Mouse (Mus musculus) intestine, embryonic 14.5 days (tissue): ENCODE data around the gene Nlrc5. TPM values are rescaled to one million over a fixed set of nuclear protein-coding genes. Genes with fewer than 3 reads are reported as not detected.

ENCODE experiments used
- ATAC-seq: fragments of 200-750 bp; cut with Nextera tagmentation; replicated peaks from 2 replicates; pipeline ENCODE4 v1.8.0; 2017; ENCODE audit warnings: low read depth, moderate number of reproducible peaks, moderate TSS enrichment, moderate library complexity; ENCODE audit not compliant: low FRiP score, low TSS enrichment
- DNase-seq: peaks from one replicate; pipeline ENCODE4 v3.0.0-alpha.2; 2018; ENCODE audit warnings: low spot score
- H3K27ac ChIP-seq: fragments of 300-500 bp; sonication (generic); 2 replicates; pipeline ENCODE4 v1.5.1; 2014; ENCODE audit warnings: low read depth, mild to moderate bottlenecking, control low read depth
- H3K27me3 ChIP-seq: fragments of 300-500 bp; sonication (generic); replicated peaks from 2 replicates; pipeline ENCODE4 v1.6.1; 2014; ENCODE audit warnings: low read length, control low read depth; ENCODE audit not compliant: control insufficient read depth, insufficient read depth
- H3K36me3 ChIP-seq: fragments of 300-500 bp; sonication (generic); 2 replicates; pipeline ENCODE4 v1.6.1; 2014; ENCODE audit warnings: low read length, control low read depth; ENCODE audit not compliant: control insufficient read depth, insufficient read depth
- H3K4me1 ChIP-seq: fragments of 300-500 bp; sonication (generic); replicated peaks from 2 replicates; pipeline ENCODE4 v1.6.1; 2014; ENCODE audit warnings: low read length, control low read depth, mixed read lengths; ENCODE audit not compliant: control insufficient read depth, insufficient read depth
- H3K4me2 ChIP-seq: fragments of 300-500 bp; sonication (generic); 2 replicates; pipeline ENCODE4 v1.6.1; 2014; ENCODE audit warnings: low read length
- H3K4me3 ChIP-seq: fragments of 300-500 bp; sonication (generic); 2 replicates; pipeline ENCODE4 v1.5.1; 2014; ENCODE audit warnings: low read depth, low read length, control low read depth, mixed read lengths
- H3K9ac ChIP-seq: fragments of 300-500 bp; sonication (generic); 2 replicates; pipeline ENCODE4 v1.6.1; 2014; ENCODE audit warnings: mild to moderate bottlenecking, low read length
- H3K9me3 ChIP-seq: fragments of 300-500 bp; sonication (generic); 2 replicates; pipeline ENCODE4 v1.6.1; 2016; ENCODE audit warnings: low read length, control low read depth; ENCODE audit not compliant: control insufficient read depth
- WGBS: fragments of 180-500 bp; shearing (Covaris S2); extraction: QIAGEN DNeasy Blood & Tissue Kit; methylation state at CpG from one replicate; pipeline ENCODE4 v1.1.7; 2014; 5-methylcytosine and 5-hydroxymethylcytosine counted together
- polyA plus RNA-seq: library from polyadenylated mRNA; unstranded; fragments of >200 nt; fragmentation: Nextera tagmentation; extraction: Ambion mirVana; gene quantifications from 2 replicates; pipeline ENCODE4 v1.2.1, GENCODE M21; 2014

Nlrc5 gene
- polyA plus RNA-seq, 1 experiment from 2014 or later = 0.69 TPM

DNA sequence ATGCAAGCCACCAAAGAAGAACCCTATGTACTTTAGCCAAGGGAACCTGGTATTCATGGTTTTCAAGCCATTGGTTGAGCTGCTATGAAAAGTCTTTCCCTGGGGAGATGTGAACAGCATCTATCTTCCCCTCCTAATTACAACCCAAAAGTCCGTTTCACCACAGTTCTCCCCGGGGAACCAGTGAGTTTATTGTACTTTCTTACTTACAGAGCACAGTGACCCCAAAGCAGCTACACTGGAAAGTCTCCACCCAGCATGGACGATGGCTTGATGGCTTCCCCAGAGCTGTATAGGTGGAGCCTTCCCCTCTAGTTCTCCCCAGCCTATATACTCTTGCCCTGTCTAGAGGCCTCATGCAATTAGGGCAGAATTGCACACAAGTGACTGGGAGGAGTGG is 1.9 kb upstream of the Nlrc5 start:
- ATAC-seq = no peak
- Histone ChIP-seq H3K4me3 (no peak overlapping the region), H3K27me3 (peaks cover 22% of the 10 kb centered on the region), H3K36me3 (no peaks in the 10 kb centered on the region), H3K4me1 (no peaks in the 10 kb centered on the region), H3K9ac (no peak overlapping the region), H3K9me3 (no peaks in the 10 kb centered on the region), H3K27ac (no peak overlapping the region), H3K4me2 (no peak overlapping the region)
- no peak for DNase-seq
- 74% methylated on average over 3 of the region's 3 CpGs for WGBS

DNA sequence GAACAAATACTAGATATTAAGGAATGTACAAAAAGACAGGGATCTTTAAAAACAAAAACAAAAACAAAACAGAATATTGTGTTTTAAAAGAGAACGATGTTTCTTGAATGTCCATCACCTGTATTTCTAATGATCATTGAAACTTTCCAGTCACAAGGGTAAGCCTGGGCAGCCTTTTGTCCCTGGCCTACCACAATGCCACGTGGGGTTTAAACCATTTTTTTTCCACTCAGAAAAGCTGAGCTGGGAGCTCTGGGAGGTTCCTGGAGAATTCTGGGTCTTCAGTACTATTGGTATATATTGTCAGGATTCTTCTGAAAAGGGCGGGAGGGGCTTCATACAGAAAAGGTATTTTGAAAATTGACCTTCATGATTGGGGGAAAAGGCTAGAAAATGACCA is 802 bp downstream of the Nlrc5 start:
- no peaks in the 10 kb centered on the region for H3K4me1 ChIP-seq
- no peak overlapping the region for H3K27ac ChIP-seq
- peaks cover 22% of the 10 kb centered on the region for H3K27me3 ChIP-seq
- DNase-seq (no peak), ATAC-seq (no peak)
- no peaks in the 10 kb centered on the region for H3K36me3 ChIP-seq
- no peak overlapping the region for H3K9ac ChIP-seq
- no peak overlapping the region for H3K4me3 ChIP-seq
- WGBS = 77% methylated on average over 3 of the region's 3 CpGs
- H3K4me2 ChIP-seq = no peak overlapping the region
- H3K9me3 ChIP-seq = no peaks in the 10 kb centered on the region

DNA sequence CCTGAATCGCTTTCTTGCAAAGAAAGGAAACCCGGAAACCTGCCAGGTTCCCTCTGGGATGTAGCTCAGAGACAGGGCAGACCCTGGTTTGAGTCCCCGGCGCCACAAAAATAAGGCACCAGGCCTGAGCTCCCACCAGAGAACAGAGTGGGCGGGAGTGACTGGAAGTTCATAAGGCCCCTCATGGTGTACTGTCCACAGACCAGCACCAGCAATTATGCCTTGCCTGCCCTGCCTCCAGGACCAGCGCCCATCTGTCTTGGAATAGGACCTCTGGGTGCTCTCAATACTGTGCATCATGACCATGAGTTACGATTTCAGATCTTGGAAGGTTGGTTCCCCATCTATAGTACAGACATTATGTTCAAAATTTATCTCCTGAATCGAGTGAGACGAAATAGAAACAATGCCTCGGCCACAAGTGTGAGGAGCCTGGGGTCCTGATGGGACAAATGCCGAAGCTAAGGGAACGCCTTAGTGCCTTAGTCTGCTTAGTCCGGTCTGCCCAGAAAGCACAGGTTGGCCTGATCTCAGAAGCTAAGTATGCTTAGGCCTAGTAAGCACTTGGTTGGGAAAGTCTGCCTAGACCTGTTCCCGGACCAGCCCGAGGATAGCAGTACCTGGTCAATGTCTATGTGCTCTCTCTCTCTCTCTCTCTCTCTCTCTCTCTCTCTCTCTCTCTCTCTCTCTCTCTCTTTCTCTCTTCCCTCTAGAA is 1.4 kb downstream of the Nlrc5 start:
- 90% methylated on average over 15 of the region's 15 CpGs for WGBS
- no peak overlapping the region for H3K27ac ChIP-seq
- H3K36me3 ChIP-seq = no peaks in the 10 kb centered on the region
- no peak overlapping the region for H3K4me2 ChIP-seq
- H3K9ac ChIP-seq = no peak overlapping the region
- DNase-seq = no peak
- H3K27me3 ChIP-seq = peaks cover 22% of the 10 kb centered on the region
- H3K4me1 ChIP-seq = no peaks in the 10 kb centered on the region
- H3K9me3 ChIP-seq = no peaks in the 10 kb centered on the region
- no peak for ATAC-seq
- no peak overlapping the region for H3K4me3 ChIP-seq

DNA sequence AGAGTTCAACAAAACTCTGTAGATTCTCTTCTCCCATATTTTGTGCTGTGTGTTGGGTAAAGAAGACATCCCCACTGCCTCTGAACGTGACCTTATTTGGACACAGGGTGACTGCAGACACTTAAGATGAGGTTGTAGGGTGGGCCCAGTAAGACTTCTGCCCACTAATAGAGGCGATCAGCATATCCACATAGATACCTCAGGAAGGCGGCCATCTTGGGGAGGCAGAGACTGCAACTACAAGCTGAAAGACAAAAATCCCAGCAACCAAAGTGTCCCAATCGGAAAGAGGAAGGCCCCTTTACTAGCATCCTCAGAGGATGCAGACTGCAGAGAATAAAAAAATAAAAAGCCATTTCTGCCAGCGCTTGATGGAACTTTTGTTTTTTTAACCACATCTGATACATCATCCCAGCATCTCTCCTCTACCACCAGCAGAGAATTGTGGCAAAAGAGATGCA is 2.0 kb downstream of the Nlrc5 start:
- 86% methylated on average over 5 of the region's 5 CpGs for WGBS
- H3K27ac ChIP-seq = no peak overlapping the region
- ATAC-seq (no peak), DNase-seq (no peak)
- peaks cover 22% of the 10 kb centered on the region for H3K27me3 ChIP-seq
- no peaks in the 10 kb centered on the region for H3K9me3 ChIP-seq
- no peaks in the 10 kb centered on the region for H3K4me1 ChIP-seq
- H3K4me2 ChIP-seq = no peak overlapping the region
- H3K9ac ChIP-seq = no peak overlapping the region
- no peaks in the 10 kb centered on the region for H3K36me3 ChIP-seq
- H3K4me3 ChIP-seq = no peak overlapping the region

DNA sequence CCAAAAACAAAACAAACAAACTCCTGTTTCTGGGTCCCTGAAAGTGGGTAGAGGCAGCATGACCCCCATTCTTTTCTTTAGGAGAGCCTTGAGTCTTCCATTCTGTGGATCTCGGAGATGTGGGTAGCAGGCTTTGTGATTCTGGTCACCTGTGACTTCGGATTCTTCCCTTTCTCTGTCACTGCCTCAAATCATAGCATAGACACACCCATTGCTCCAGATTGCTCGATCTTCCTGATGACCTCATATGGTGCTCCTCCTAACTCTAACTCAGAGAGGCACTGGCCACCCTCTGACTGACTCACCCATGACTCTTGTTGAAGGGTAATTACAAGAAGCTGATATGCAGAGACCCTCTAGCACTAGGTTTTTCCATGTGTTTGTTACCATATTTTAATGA is 2.7 kb downstream of the Nlrc5 start:
- H3K9me3 ChIP-seq = no peaks in the 10 kb centered on the region
- 70% methylated on average over 3 of the region's 3 CpGs for WGBS
- no peak overlapping the region for H3K4me3 ChIP-seq
- no peaks in the 10 kb centered on the region for H3K4me1 ChIP-seq
- no peak overlapping the region for H3K9ac ChIP-seq
- no peaks in the 10 kb centered on the region for H3K36me3 ChIP-seq
- no peak for ATAC-seq
- no peak overlapping the region for H3K27ac ChIP-seq
- no peak for DNase-seq
- peaks cover 22% of the 10 kb centered on the region for H3K27me3 ChIP-seq
- no peak overlapping the region for H3K4me2 ChIP-seq

DNA sequence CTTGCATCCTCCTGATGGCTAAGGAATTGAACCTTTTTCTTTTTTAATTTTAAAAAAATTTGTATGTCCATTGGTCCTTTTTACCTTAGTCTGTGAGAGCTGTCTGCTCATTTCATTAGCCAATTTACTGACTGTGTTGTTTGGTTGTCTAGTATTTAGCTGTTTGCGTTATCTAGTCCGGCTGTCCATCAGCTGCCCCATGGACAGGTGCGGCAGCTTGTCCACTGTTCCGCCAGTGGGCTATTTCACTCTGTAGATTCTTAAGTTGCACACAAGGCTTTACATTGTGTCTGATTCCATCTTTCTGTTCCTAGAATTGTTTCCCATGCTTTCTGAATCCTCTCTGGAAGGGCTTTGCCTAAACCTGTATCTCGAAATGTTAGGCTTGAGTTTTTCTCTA is 4.5 kb downstream of the Nlrc5 start:
- Histone ChIP-seq H3K9ac (no peak overlapping the region), H3K4me1 (no peaks in the 10 kb centered on the region), H3K27ac (no peak overlapping the region), H3K9me3 (no peaks in the 10 kb centered on the region), H3K27me3 (peaks cover 20% of the 10 kb centered on the region), H3K4me2 (no peak overlapping the region), H3K4me3 (no peak overlapping the region), H3K36me3 (no peaks in the 10 kb centered on the region)
- ATAC-seq (no peak), DNase-seq (no peak)
- WGBS = 88% methylated on average over 5 of the region's 5 CpGs

DNA sequence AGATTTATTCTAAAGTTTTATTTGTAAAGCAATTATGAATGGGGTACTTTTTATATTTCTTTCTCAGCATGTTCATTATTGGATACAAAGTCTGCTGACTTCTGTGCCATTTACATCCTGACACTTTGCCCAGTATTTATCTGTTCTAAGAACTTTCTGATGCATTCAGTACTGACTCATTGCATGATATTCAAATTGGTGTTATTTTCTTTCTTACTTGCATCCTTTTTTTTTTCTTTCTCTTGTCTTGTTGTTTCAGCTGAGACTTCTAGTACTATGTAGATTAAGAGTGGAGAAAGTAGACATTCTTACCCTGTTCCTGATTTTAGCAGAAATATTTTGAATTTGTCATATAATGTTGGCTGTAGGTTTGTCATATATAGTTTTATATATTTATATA is 5.5 kb downstream of the Nlrc5 start:
- Histone ChIP-seq H3K36me3 (no peaks in the 10 kb centered on the region), H3K4me3 (no peak overlapping the region), H3K4me2 (no peak overlapping the region), H3K9me3 (no peaks in the 10 kb centered on the region), H3K9ac (no peak overlapping the region), H3K4me1 (no peaks in the 10 kb centered on the region), H3K27ac (no peak overlapping the region), H3K27me3 (peaks cover 10% of the 10 kb centered on the region; the same call in 1 of the 2 replicates)
- DNase-seq (no peak), ATAC-seq (no peak)

DNA sequence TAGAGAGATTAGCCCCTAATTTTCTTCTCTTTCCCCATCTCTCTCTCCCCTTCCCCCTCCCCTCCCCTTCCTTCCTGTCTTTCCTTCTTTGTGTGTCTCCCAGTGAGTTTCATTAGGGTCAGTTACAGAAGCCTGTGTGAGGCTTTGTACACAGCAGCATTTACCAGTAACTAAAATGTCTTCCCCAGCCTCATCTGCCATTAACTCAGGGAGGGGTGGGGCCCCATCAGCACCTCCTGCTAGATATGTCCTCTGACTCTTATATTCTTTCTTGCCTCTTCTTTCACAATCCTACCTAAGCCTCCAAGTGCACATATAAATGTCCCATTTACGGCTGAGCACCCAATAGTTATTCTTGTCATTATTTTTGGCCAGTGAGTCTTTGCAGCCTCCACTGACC is 6.2 kb downstream of the Nlrc5 start:
- H3K9ac ChIP-seq = no peak overlapping the region
- ATAC-seq = no peak
- H3K36me3 ChIP-seq = no peaks in the 10 kb centered on the region
- no peaks in the 10 kb centered on the region for H3K4me1 ChIP-seq
- no peak overlapping the region for H3K4me2 ChIP-seq
- no peak for DNase-seq
- no peak overlapping the region for H3K27ac ChIP-seq
- 0 out of 2 replicates have a peak, but pooled peaks cover 4% of the 10 kb centered on the region for H3K27me3 ChIP-seq
- H3K9me3 ChIP-seq = no peaks in the 10 kb centered on the region
- WGBS = 88% methylated on average over 1 of the region's 1 CpGs
- H3K4me3 ChIP-seq = no peak overlapping the region

DNA sequence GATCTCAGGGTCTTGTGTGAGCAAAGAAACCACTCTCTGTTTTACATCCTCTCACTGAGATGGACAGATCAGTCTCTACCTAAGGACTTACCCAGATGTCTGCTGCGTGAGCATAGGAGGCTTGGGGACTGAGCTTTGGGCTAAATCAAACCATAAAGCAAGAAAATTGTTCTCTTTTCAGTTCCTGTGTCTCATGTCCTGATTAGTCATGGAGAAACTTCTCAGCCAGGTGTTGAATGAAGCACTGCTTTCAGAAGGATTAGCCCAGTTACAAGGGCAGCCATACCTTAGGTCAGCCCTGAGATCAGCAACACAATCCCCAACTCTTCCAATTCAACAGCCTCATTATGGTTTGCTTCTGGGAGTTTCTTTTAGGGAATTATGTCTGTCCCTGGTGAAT is 7.5 kb downstream of the Nlrc5 start:
- 81% methylated on average over 1 of the region's 1 CpGs for WGBS
- Histone ChIP-seq H3K4me3 (no peak overlapping the region), H3K27me3 (no peaks in the 10 kb centered on the region), H3K27ac (no peak overlapping the region), H3K36me3 (no peaks in the 10 kb centered on the region), H3K9ac (no peak overlapping the region), H3K9me3 (no peaks in the 10 kb centered on the region), H3K4me1 (no peaks in the 10 kb centered on the region), H3K4me2 (no peak overlapping the region)
- DNase-seq (no peak), ATAC-seq (no peak)
